Mouse (Mus musculus): ENCODE results near the gene Fam117a.

Fam117a gene

GRCm38 (mm10) chr11:95367011-95367735, 30.4 kb downstream of the Fam117a start:
- DNase-seq = no peak

GRCm38 (mm10) chr11:95368231-95368823, 31.5 kb downstream of the Fam117a start:
- DNase-seq = no peak

- DNase-seq = no peak
Measured at GRCm38 (mm10) chr11:95368871-95369270, 32.1 kb downstream of the Fam117a start.

- DNase-seq = no peak
Measured at GRCm38 (mm10) chr11:95369964-95370890, 33.4 kb downstream of the Fam117a start.

- DNase-seq = no peak
Measured at GRCm38 (mm10) chr11:95371182-95371581, 34.4 kb downstream of the Fam117a start.

GRCm38 (mm10) chr11:95378926-95379325, 42.1 kb downstream of the Fam117a start:
- no peak for DNase-seq

- no peak for DNase-seq
Measured at GRCm38 (mm10) chr11:95379552-95379951, 42.7 kb downstream of the Fam117a start.

GRCm38 (mm10) chr11:95380711-95381110, 43.9 kb downstream of the Fam117a start:
- no peak for DNase-seq

- no peak for DNase-seq
Measured at GRCm38 (mm10) chr11:95381146-95381545, 44.3 kb downstream of the Fam117a start.

GRCm38 (mm10) chr11:95383331-95383986, 46.6 kb downstream of the Fam117a start:
- DNase-seq = peak; percentile 19

- DNase-seq = no peak
Measured at GRCm38 (mm10) chr11:95384004-95384318, 47.1 kb downstream of the Fam117a start.

GRCm38 (mm10) chr11:95384319-95384972, 47.6 kb downstream of the Fam117a start, which contains the start of gene Slc35b1:
TSS of gene Slc35b1 (plus strand) at chr11:95384692.
- DNase-seq = peak; percentile 95

- no peak for DNase-seq
Measured at GRCm38 (mm10) chr11:95384973-95385320, 48.1 kb downstream of the Fam117a start.

- DNase-seq = no peak
Measured at GRCm38 (mm10) chr11:95387354-95387753, 50.5 kb downstream of the Fam117a start.

GRCm38 (mm10) chr11:95389006-95389405, 52.2 kb downstream of the Fam117a start:
- peak; percentile 37 for DNase-seq

- peak; percentile 18 for DNase-seq
Measured at GRCm38 (mm10) chr11:95390420-95390819, 53.6 kb downstream of the Fam117a start.

GRCm38 (mm10) chr11:95391201-95391600, 54.4 kb downstream of the Fam117a start:
- DNase-seq = no peak

GRCm38 (mm10) chr11:95391743-95392142, 54.9 kb downstream of the Fam117a start:
- peak; percentile 66 for DNase-seq

- peak; percentile 81 for DNase-seq
Measured at GRCm38 (mm10) chr11:95392223-95392667, 55.4 kb downstream of the Fam117a start.

- no peak for DNase-seq
Measured at GRCm38 (mm10) chr11:95392708-95393499, 56.1 kb downstream of the Fam117a start.

GRCm38 (mm10) chr11:95393500-95393816, 56.6 kb downstream of the Fam117a start:
- DNase-seq = no peak

- DNase-seq = no peak
Measured at GRCm38 (mm10) chr11:95394112-95394511, 57.3 kb downstream of the Fam117a start.

All from cerebellum, adult 11 months (tissue).